Mouse (Mus musculus) cerebellum, adult 2 months (tissue): ENCODE results near the gene Eps15l1. TPM values are rescaled to one million over a fixed set of nuclear protein-coding genes. Genes with fewer than 3 reads are reported as not detected.

ENCODE experiments used
- DNase-seq, 2 experiments: peaks; one replicate each; pipeline ENCODE4 v3.0.0; 2021
- H3K27ac ChIP-seq: fragments of 200-500 bp; 2 replicates; pipeline ENCODE4 v1.5.1; 2012; ENCODE audit warnings: low read length, control low read depth, inconsistent platforms; ENCODE audit not compliant: insufficient read depth
- H3K27me3 ChIP-seq: fragments of 200-500 bp; 2 replicates; pipeline ENCODE4 v1.6.1; 2012; ENCODE audit warnings: inconsistent platforms, mild to moderate bottlenecking, low read length, moderate library complexity; ENCODE audit not compliant: control insufficient read depth, insufficient read depth
- H3K4me1 ChIP-seq: fragments of 200-500 bp; 2 replicates; pipeline ENCODE4 v1.6.1; 2011; ENCODE audit warnings: low read length; ENCODE audit not compliant: control insufficient read depth, insufficient read depth
- H3K4me3 ChIP-seq: fragments of 200-500 bp; replicated peaks from 2 replicates; pipeline ENCODE3; 2011; ENCODE audit warnings: mild to moderate bottlenecking, low read depth, low read length, control low read depth; ENCODE audit not compliant: insufficient read depth
- CTCF ChIP-seq: fragments of 200-500 bp; IDR thresholded peaks from 2 replicates; pipeline ENCODE4 v1.5.1; 2011; ENCODE audit warnings: low read depth, mild to moderate bottlenecking, control low read depth, low read length, moderate library complexity, borderline replicate concordance; ENCODE audit not compliant: insufficient read depth
- POLR2A ChIP-seq: fragments of 200-500 bp; IDR thresholded peaks from 2 replicates; pipeline ENCODE4 v1.6.1; 2011; ENCODE audit warnings: low read length, control low read depth, borderline replicate concordance; ENCODE audit not compliant: insufficient read depth
- WGBS: fragments of 180-500 bp; shearing (Covaris S2); methylation state at CpG from one replicate; pipeline ENCODE4 v1.1.7; 2018; 5-methylcytosine and 5-hydroxymethylcytosine counted together
- polyA plus RNA-seq: library from polyadenylated mRNA; depleted of rRNA; stranded (reverse); fragments of >200 nt; gene quantifications from 2 replicates; pipeline ENCODE4 v1.2.3, GENCODE M21; 2012

The Eps15l1 gene
- polyA plus RNA-seq, 1 experiment = 74.4 TPM

DNA sequence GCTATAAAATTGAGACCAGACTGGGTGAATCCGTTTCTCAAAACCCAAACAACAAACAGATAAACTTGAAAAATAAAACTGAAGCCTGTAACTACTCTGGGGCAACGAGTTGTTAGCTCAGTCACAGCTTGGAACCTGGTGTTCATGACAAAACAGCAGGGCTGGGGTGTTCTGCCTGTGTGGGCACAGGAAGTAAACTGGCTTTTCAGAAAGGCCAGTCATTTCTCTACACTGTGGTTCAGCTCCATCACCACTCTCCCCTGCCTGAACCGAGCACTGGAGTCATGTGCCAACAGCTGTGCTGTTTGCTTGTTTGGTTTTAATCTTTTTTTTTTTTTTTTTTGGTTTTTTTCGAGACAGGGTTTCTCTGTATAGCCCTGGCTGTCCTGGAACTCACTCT, 77.5 kb downstream of the Eps15l1 start:
- no peaks in the 10 kb centered on the region for H3K27me3 ChIP-seq
- TF ChIP-seq POLR2A = no peak
- no peak for TF ChIP-seq CTCF
- no peak overlapping the region for H3K4me3 ChIP-seq
- H3K4me1 ChIP-seq = no peaks in the 10 kb centered on the region; the same call in none of the 2 replicates
- WGBS = 82% methylated on average over 4 of the region's 4 CpGs
- DNase-seq = no peak
- no peak overlapping the region for H3K27ac ChIP-seq

DNA sequence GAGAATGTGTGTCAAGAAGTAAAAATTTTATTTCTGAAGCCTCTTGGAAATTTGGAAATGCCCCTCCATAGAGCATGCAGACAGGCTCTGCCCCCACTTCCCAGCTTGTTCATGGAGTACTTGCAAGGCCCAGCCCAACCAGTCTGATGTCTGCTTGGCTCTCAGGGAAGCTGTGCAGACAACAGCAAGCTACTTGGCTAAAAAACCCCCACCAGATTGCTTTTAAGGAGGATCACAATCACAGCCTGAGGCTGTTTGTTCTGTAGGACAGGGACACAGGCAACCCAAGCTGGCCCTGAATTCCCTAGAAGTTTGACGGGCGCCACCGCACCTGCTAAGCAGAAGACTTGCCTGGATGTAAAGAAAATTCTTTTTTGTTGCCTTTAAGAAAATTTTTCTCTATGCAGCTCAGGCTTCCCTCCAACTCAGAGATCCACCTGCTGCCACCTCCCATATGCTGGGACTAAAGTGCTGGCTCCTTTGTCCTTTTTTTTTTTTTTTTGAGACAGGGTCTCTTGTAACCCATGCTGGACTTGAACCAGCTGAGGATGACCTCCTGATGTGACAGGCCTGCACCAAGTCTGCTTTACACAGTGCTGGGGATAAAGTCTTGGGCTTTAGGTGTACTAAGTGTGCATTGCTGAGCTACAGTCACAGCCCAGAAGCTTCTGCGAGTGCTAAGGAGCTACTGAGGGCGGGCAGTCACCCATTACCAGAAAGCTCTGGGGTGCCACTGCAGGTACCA, 78.5 kb downstream of the Eps15l1 start:
- TF ChIP-seq POLR2A (no peak), CTCF (no peak)
- Histone ChIP-seq H3K4me1 (no peaks in the 10 kb centered on the region; the same call in none of the 2 replicates), H3K27me3 (no peaks in the 10 kb centered on the region), H3K4me3 (no peak overlapping the region), H3K27ac (no peak overlapping the region)
- 38% methylated on average over 5 of the region's 5 CpGs for WGBS
- peak in 1 of 2 experiments; percentile 22 for DNase-seq

GRCm38 (mm10) chr8:72337034-72337433, 84.2 kb downstream of the Eps15l1 start:
- no peak for DNase-seq
- H3K4me1 ChIP-seq = no peaks in the 10 kb centered on the region
- no peak for TF ChIP-seq CTCF
- no peak for TF ChIP-seq POLR2A
- no peaks in the 10 kb centered on the region for H3K27me3 ChIP-seq
- no peak overlapping the region for H3K4me3 ChIP-seq
- H3K27ac ChIP-seq = no peak overlapping the region

DNA sequence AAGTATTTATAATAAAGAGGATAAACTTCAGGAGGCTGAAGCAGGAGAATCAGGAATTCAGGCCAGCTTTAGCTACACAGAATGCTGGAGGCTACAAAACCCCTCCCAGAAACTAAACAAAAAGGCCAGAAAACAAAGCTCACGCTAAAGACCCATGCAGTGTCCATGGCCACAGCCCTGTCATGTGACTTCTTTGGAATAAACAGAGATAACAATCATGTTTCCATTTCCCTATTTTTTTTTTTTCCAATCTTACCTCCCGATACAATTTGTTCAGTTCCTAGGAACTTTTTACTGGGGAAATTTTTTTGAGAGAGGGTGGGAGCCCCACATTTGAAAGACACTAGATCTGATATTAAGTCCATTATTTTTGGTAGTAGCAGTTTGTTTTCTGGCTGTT, 85.0 kb downstream of the Eps15l1 start:
- no peak for TF ChIP-seq POLR2A
- TF ChIP-seq CTCF = no peak
- 86% methylated on average over 2 of the region's 2 CpGs for WGBS
- no peaks in the 10 kb centered on the region for H3K4me1 ChIP-seq
- no peaks in the 10 kb centered on the region for H3K27me3 ChIP-seq
- no peak overlapping the region for H3K27ac ChIP-seq
- DNase-seq = no peak
- no peak overlapping the region for H3K4me3 ChIP-seq

DNA sequence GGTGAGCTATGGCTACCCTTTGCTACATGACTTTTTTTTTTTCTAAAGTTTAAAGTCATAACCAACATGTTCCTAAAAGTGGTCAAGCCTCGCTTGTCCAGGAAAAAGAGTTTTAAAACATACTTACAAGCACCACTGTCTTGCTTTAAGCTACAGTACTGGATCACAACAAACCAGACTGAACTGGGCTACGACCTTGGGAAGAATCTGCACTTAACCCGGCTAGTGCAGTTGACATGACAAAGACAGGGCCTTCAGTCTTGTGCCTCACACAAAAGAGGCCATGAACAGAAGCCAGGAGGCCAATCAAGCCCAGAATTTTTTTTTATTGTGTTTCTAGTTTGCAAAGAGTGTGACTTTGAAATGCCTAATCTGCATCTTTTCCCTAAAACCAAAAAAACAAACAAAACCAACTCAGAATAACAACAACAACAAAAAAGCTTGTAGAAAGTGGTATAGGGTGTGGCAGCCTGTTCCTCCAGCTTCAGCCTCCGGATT, 87.1 kb downstream of the Eps15l1 start:
- TF ChIP-seq POLR2A = no peak
- no peak for TF ChIP-seq CTCF
- 79% methylated on average over 4 of the region's 4 CpGs for WGBS
- no peak for DNase-seq
- Histone ChIP-seq H3K27ac (no peak overlapping the region), H3K4me1 (no peaks in the 10 kb centered on the region), H3K4me3 (no peak overlapping the region), H3K27me3 (no peaks in the 10 kb centered on the region)

- no peak for DNase-seq
- H3K4me1 ChIP-seq = no peaks in the 10 kb centered on the region
- WGBS = 37% methylated on average over 3 of the region's 3 CpGs
- H3K4me3 ChIP-seq = no peak overlapping the region
- no peaks in the 10 kb centered on the region for H3K27me3 ChIP-seq
- H3K27ac ChIP-seq = no peak overlapping the region
- TF ChIP-seq CTCF (no peak), POLR2A (no peak)
Observed at GRCm38 (mm10) chr8:72333429-72334143, 87.7 kb downstream of the Eps15l1 start.

GRCm38 (mm10) chr8:72331631-72332030, 89.6 kb downstream of the Eps15l1 start:
- WGBS = 87% methylated on average over 4 of the region's 4 CpGs
- Histone ChIP-seq H3K27me3 (no peaks in the 10 kb centered on the region), H3K27ac (no peak overlapping the region), H3K4me1 (no peaks in the 10 kb centered on the region), H3K4me3 (no peak overlapping the region)
- no peak for DNase-seq
- no peak for TF ChIP-seq POLR2A
- no peak for TF ChIP-seq CTCF
